Mouse (Mus musculus): ENCODE data around the gene Cmip. TPM values are rescaled to one million over a fixed set of nuclear protein-coding genes. Genes with fewer than 3 reads are reported as not detected.

The Cmip gene
- polyA plus RNA-seq, 1 experiment from 2014 or later, result 21.8 TPM

DNA sequence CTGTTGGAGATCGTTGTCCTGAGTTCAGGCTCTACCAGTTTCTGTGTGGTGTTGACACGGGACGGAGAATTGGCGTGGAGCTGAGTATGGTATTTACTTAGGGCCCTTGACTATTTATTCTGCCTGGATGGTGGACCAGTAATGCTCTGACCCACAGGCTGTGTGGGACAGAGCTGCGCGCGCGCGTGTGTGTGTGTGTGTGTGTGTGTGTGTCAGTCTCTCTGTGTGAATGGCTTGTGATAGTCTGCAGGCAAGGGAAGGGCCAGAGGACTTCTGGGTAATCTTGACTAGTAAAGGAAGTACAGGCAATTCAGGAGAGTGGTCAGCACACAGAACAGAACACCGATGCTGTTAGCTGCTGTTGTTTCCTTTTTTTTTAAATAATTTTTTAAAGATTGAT lies 24.8 kb downstream of the Cmip start:
- Histone ChIP-seq H3K27ac (peak overlapping the region; percentile 67; the same call in 1 of the 2 replicates), H3K4me2 (0 out of 2 replicates have a peak overlapping the region, but pooled peaks have one; percentile 29), H3K9me3 (replicated peaks) (no peaks in the 10 kb centered on the region), H3K36me3 (peaks cover 14% of the 10 kb centered on the region), H3K27me3 (no peaks in the 10 kb centered on the region), H3K4me1 (peaks cover 50% of the 10 kb centered on the region), H3K9ac (no peak overlapping the region), H3K4me3 (replicated peaks) (no peak overlapping the region)
- WGBS, result 83% methylated on average over 10 of the region's 10 CpGs
- ATAC-seq (replicated peaks; ENCODE audit: low FRiP score), result no peak

DNA sequence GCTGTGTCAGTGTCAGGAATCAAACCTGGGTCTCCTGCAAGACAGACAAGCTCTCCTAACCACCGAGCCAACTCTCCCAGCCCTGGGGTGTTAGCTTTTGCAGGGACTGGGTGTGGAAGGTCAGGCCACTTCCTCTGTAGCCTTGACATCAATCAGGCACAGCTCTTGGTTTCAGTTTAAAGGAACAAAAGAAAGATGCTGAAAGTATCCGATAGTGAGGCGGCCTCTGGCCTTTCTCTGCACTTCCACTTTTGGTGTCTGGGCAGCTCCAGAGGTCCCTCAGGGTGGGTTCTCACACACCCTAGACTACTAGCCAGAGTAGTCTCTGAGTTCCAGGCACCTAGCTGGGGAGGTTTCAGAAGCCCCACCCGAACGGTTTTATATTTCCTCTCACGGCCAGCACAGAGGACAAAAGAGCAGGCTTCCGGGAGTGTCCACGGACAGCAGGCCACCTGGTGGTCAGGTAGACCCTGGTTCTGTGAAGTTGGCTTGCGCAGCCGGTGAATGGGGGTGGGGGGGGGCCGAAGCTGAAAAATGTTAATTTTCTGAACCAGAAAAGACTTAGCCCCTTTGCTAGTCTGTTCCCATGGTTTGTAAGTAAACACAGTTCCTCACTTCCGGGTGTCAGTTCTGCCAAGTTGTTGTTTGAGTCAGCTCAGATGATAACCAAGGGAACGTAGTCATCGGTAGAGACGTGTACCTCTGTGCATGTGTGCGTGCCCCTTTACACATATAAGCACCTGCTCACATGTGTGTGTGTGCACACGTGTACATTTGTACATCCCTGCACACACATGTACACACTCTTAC lies 25.5 kb downstream of the Cmip start:
- H3K27ac ChIP-seq, result peak overlapping the region; percentile 67
- H3K36me3 ChIP-seq, result peaks cover 11% of the 10 kb centered on the region
- peaks cover 51% of the 10 kb centered on the region for H3K4me1 ChIP-seq
- H3K9ac ChIP-seq, result no peak overlapping the region
- H3K4me2 ChIP-seq, result peak overlapping the region; percentile 29; the same call in 1 of the 2 replicates
- H3K4me3 ChIP-seq (replicated peaks), result no peak overlapping the region
- WGBS, result 43% methylated on average over 17 of the region's 17 CpGs
- ATAC-seq (replicated peaks; ENCODE audit: low FRiP score), result no peak; the same call in 1 of the 2 replicates
- no peaks in the 10 kb centered on the region for H3K27me3 ChIP-seq
- no peaks in the 10 kb centered on the region for H3K9me3 ChIP-seq (replicated peaks)

DNA sequence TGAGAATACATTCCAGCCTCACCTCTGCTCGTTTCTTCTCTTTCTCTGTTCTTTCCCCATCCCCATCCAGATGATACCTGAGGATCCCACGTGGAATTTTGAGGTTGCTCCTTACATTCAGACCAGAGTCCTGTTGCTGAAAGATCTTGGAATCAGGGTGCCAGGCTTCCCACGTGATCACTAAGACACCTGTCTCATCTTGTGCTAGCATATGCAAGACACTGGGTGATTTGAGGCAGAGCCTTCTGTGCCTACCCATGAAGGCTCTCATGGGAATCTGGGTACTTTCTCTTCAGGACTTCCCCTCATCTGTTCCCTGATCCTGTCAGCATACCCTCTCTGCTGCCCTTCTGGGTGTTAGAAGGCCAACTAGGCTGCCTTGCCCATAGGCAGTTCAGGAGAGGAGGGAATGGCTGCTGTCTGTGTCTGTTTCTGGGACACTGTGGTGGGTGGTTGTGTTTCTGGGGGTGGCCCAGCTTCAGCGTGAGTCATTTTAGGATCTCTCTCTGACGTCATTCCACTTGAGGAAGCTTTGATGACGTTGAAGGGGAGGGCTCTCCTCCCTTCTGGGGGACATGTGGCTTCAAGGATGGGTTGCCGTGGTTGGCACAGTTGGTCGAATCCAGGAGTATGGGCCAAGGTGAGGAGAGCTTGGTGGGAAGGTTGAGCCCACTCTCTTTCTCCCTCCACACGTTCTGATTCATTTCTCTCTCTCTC lies 28.1 kb downstream of the Cmip start:
- peaks cover 49% of the 10 kb centered on the region for H3K4me1 ChIP-seq
- no peak overlapping the region for H3K4me2 ChIP-seq
- no peaks in the 10 kb centered on the region for H3K27me3 ChIP-seq
- H3K4me3 ChIP-seq (replicated peaks), result no peak overlapping the region
- no peak for ATAC-seq (replicated peaks; ENCODE audit: low FRiP score)
- H3K27ac ChIP-seq, result no peak overlapping the region
- peaks cover 11% of the 10 kb centered on the region for H3K36me3 ChIP-seq
- no peak overlapping the region for H3K9ac ChIP-seq
- 79% methylated on average over 9 of the region's 9 CpGs for WGBS
- H3K9me3 ChIP-seq (replicated peaks), result no peaks in the 10 kb centered on the region

DNA sequence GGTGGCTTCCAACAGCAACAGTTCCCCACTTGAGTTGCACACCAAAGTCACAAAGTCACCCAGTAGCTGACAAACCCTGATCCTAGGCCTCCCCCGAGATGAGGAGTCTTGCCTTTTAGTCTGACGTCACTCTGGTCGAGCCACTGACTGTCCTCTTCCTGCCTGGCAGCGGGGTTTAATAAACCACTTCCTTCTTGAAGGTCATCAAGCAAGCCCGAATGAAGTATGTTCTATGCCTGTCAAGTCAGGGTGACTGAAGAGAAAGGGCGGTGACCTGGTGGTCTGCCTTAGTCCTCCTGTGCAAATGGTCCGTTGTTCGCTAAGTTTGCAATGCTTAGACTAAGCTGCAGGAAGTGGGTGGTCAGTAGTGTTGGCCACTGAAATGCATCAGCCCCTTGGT lies 31.1 kb downstream of the Cmip start:
- no peak for ATAC-seq (replicated peaks; ENCODE audit: low FRiP score)
- WGBS, result 53% methylated on average over 8 of the region's 8 CpGs

DNA sequence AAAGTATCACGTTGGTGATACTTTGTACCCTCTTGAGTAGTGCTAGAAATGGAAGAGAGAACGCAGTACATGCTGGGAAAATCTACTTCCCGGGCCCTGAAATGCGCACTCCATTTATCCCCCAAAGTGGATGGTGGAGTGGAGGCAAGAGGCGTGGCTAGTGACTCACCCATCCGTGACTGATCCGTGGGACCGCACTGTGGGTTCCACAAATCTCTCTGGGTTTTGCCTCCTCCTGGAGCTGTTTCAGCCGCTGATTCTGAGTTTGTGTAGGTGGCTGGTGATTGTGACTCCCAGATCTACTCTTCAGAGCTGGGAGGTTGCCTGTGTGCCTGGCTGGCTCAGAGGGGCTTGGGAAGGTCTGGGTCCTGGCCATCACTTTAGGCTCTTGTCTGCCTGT lies 32.2 kb downstream of the Cmip start:
- no peak overlapping the region for H3K9ac ChIP-seq
- no peak for ATAC-seq (replicated peaks; ENCODE audit: low FRiP score)
- H3K4me2 ChIP-seq, result no peak overlapping the region
- no peaks in the 10 kb centered on the region for H3K27me3 ChIP-seq
- 0 out of 2 replicates have a peak overlapping the region, but pooled peaks have one; percentile 19 for H3K27ac ChIP-seq
- peaks cover 11% of the 10 kb centered on the region for H3K36me3 ChIP-seq
- no peak overlapping the region for H3K4me3 ChIP-seq (replicated peaks)
- peaks cover 43% of the 10 kb centered on the region for H3K4me1 ChIP-seq
- 77% methylated on average over 9 of the region's 9 CpGs for WGBS
- H3K9me3 ChIP-seq (replicated peaks), result no peaks in the 10 kb centered on the region

More for the DNA sequence above, 31.1 kb downstream of the Cmip start:
- Histone ChIP-seq H3K4me1 (peaks cover 41% of the 10 kb centered on the region), H3K27me3 (no peaks in the 10 kb centered on the region), H3K36me3 (peaks cover 11% of the 10 kb centered on the region), H3K4me2 (no peak overlapping the region), H3K9me3 (replicated peaks) (no peaks in the 10 kb centered on the region), H3K4me3 (replicated peaks) (no peak overlapping the region), H3K9ac (no peak overlapping the region), H3K27ac (no peak overlapping the region)

DNA sequence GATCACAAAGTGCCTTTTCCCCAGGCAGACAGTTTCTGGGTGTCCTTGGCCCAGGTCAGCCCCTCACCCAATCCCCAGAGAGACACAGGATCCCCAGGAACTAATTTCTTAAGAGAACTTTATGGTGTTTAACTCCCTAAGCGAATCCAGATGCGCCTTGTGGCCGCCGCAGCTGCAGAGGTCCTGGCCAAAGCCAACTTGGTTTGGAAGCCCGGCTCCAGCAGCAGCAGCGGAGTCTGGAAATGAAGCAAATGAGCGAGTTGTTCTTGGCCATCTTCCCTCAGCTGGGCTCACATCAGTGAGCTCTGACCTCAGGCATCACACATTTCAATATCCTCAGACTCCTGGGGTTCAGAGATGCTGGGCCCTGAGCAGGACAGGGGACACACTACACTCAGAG lies 33.6 kb downstream of the Cmip start:
- peaks cover 10% of the 10 kb centered on the region for H3K36me3 ChIP-seq
- no peaks in the 10 kb centered on the region for H3K9me3 ChIP-seq (replicated peaks)
- H3K27ac ChIP-seq, result no peak overlapping the region
- ATAC-seq (replicated peaks; ENCODE audit: low FRiP score), result no peak
- H3K9ac ChIP-seq, result no peak overlapping the region
- peaks cover 53% of the 10 kb centered on the region for H3K4me1 ChIP-seq
- WGBS, result 58% methylated on average over 7 of the region's 7 CpGs
- H3K4me2 ChIP-seq, result no peak overlapping the region
- no peak overlapping the region for H3K4me3 ChIP-seq (replicated peaks)
- H3K27me3 ChIP-seq, result no peaks in the 10 kb centered on the region

DNA sequence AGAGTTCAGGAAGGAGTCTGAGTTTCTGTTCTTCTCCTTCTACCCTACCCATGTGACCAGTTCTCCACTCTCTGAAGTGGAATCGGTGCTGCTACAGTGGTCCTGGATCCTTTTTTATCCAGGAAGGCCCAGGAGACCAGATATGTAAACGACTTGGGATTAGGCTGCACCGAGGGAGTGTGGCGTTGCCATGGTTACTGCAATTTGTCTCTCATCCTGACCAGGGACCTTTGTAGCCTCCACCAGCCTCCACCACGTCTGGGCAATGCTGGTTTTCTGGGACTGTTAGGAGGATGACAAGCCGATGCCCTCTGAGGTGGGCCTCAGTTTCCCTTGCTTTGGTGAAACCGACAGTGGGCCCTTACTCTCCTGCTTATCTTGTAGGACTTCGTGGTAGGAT lies 35.4 kb downstream of the Cmip start:
- Histone ChIP-seq H3K27me3 (no peaks in the 10 kb centered on the region), H3K36me3 (no peaks in the 10 kb centered on the region), H3K4me3 (replicated peaks) (no peak overlapping the region), H3K9ac (no peak overlapping the region), H3K4me2 (no peak overlapping the region), H3K27ac (no peak overlapping the region), H3K9me3 (replicated peaks) (no peaks in the 10 kb centered on the region), H3K4me1 (peaks cover 53% of the 10 kb centered on the region)
- no peak for ATAC-seq (replicated peaks; ENCODE audit: low FRiP score)
- WGBS, result 42% methylated on average over 8 of the region's 8 CpGs

DNA sequence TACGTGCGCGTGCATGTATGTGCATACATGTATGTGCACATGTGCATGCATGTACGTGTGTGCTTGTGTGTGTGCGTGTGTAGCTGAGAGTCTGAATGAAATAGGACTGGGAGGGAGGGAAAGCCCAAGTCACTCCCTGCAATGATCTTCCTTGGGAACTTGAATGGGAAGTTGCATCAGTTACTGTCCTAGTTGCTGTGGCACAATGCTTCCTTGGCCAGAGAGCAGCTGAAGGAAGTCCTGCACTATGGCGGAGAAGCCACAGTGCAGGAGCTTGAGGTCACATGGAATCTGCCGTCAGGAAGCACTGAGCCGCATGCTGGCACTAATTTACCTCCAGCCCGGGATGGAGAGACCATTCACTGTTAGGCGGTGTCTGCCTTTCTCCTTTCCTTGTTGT lies 37.9 kb downstream of the Cmip start:
- no peak overlapping the region for H3K4me3 ChIP-seq (replicated peaks)
- peak overlapping the region; percentile 37; the same call in 1 of the 2 replicates for H3K27ac ChIP-seq
- H3K4me1 ChIP-seq, result peaks cover 62% of the 10 kb centered on the region
- no peak overlapping the region for H3K4me2 ChIP-seq
- no peaks in the 10 kb centered on the region for H3K36me3 ChIP-seq
- no peaks in the 10 kb centered on the region for H3K9me3 ChIP-seq (replicated peaks)
- WGBS, result 79% methylated on average over 10 of the region's 10 CpGs
- ATAC-seq (replicated peaks; ENCODE audit: low FRiP score), result no peak
- H3K9ac ChIP-seq, result no peak overlapping the region
- no peaks in the 10 kb centered on the region for H3K27me3 ChIP-seq

DNA sequence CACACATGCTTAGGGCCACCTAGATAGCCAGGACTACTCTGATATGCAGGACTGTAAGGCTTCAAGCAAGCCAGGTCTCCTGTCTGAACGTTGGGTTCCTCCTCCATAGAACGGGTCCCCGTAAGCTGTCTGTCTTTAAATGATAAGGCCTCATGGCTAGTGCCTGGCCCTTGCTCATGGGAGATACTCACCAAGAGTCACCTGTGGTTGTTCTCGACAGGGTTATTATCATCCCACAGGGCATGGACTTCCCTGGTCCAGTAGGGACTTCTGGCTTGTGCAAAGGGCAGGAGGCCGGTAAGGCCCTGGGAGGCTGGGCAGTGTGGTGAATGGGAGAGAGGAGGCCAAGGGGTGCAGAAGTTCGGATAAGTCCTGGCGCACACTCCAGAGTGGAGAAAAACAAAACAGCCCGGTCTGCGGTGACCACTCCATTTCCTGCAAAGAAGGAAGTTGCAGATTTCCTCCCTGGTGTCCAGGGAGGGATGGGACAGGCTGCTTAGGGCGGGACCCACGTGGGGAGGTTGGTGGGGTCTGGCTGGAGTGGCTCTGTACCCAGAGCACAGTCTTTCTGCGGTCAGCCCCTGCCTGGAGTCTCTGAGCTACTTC lies 41.2 kb downstream of the Cmip start:
- Histone ChIP-seq H3K4me1 (peaks cover 70% of the 10 kb centered on the region), H3K9ac (no peak overlapping the region)

DNA sequence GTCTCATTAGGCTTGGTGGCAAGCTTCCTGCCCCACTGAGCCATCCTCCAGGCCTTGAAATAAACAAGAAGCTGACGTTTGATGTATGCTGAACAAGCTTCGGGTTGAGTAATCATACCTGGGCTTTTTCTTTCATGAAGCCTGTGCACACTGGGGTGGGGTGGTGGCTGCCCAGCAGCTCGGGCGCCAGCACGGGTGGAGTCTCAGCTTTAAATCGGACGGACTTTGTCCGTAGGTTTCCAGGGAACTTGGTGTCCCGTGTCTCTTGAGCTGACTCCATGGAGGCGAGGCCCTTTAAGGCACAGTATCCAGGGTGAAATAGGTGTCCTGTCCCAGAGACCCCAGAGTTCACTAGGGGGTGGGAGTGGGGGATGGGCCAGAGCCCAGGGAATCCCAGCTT lies 42.3 kb downstream of the Cmip start:
- Histone ChIP-seq H3K9me3 (replicated peaks) (no peaks in the 10 kb centered on the region), H3K27ac (0 out of 2 replicates have a peak overlapping the region, but pooled peaks have one; percentile 76), H3K9ac (no peak overlapping the region), H3K4me3 (replicated peaks) (no peak overlapping the region), H3K4me1 (peaks cover 75% of the 10 kb centered on the region), H3K36me3 (no peaks in the 10 kb centered on the region), H3K27me3 (no peaks in the 10 kb centered on the region), H3K4me2 (no peak overlapping the region)
- no peak for ATAC-seq (replicated peaks; ENCODE audit: low FRiP score)
- 67% methylated on average over 10 of the region's 10 CpGs for WGBS

More for the DNA sequence above, 41.2 kb downstream of the Cmip start:
- Histone ChIP-seq H3K9me3 (replicated peaks) (no peaks in the 10 kb centered on the region), H3K4me2 (no peak overlapping the region), H3K4me3 (replicated peaks) (no peak overlapping the region), H3K27me3 (no peaks in the 10 kb centered on the region), H3K27ac (peak overlapping the region; percentile 76), H3K36me3 (no peaks in the 10 kb centered on the region)
- ATAC-seq (replicated peaks; ENCODE audit: low FRiP score), result peak; percentile 66
- 64% methylated on average over 12 of the region's 12 CpGs for WGBS

DNA sequence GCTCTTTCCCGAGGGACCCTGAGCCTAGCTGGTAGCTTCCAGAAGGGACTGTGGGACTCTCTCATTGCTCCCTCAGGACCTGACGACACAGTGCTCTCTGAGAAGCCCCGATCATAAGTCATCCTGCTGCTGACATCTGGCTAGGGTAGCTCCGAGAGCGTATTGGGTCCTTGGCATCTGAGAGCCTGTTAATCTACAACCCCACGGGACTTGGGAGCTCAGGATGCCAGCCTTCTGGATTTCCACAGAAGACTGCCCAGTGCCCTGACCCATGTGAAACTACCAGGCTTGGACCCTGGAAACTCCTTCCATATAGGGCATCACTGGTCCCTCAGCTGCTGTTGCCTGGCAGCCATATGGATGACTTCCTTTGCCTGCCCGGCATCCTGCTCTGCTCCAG lies 43.3 kb downstream of the Cmip start:
- Histone ChIP-seq H3K4me2 (no peak overlapping the region), H3K4me1 (peaks cover 71% of the 10 kb centered on the region), H3K9ac (no peak overlapping the region), H3K27ac (peak overlapping the region; percentile 37; the same call in 1 of the 2 replicates), H3K27me3 (no peaks in the 10 kb centered on the region), H3K9me3 (replicated peaks) (no peaks in the 10 kb centered on the region), H3K36me3 (no peaks in the 10 kb centered on the region), H3K4me3 (replicated peaks) (no peak overlapping the region)
- 40% methylated on average over 7 of the region's 7 CpGs for WGBS
- 0 out of 2 replicates have a peak, but pooled peaks have one; percentile 7 for ATAC-seq (replicated peaks; ENCODE audit: low FRiP score)
